11 mouse cellular contexts compared by ENCODE assay signal in the genomic region with DNA sequence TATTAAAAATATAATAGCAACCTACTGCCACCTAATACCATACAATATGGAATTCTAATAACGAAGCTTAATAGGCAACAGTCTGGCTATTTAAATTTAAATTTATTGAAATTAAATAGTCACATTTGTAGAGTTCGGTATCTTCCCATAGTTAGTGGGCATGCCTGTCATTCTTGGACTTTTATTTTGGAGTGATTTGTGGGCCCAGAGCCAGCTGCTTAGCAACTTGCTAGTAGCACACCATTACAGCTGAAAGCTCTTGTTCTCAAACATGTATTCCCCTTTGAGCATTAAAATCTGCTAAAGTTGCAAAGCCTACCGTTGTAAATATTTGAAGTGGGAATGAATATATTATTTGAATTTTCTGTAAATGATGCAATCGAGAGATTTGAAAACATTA.
DNase-seq lines count a peak whose midpoint lies in the region; ATAC-seq and TF ChIP-seq lines count a peak whose summit lies in the region.
"Had no signal": no experiment of that assay in that cellular context is flagged by ENCODE, and none has a peak within 500 bp of the region (broad histone marks: within the 10 kb centered on the region; RNA-seq: fewer than 3 reads in every experiment).

No protein-coding gene starts in this region.

- peak; percentile 2 for DNase-seq in gastrocnemius, adult 18-20 months (ENCODE audit: low spot score)
- no peak for DNase-seq in gastrocnemius, adult 8-10 months (ENCODE audit: low spot score in 2 of 2)
- peak; percentile 8 for DNase-seq in ovary, postnatal 14 days (ENCODE audit: low spot score)
- no peak for DNase-seq in ovary, postnatal 10 days (ENCODE audit: low spot score)
- peak; percentile 82 for DNase-seq in kidney, postnatal 10 days
- peak; percentile 52 for DNase-seq in retina, postnatal 1 day
- DNase-seq in stomach, postnatal 0 days (ENCODE audit: low spot score), result no peak
- no peak for DNase-seq in natural killer cell, adult 2 months (ENCODE audit: low spot score in 2 of 2)
- DNase-seq: cerebellum, postnatal 25 days had no signal

- H3K9ac ChIP-seq in stomach, postnatal 0 days (ENCODE audit: low read length), result no peak overlapping the region
- H3K9ac ChIP-seq: limb, embryonic 12.5 days; neural tube, embryonic 13.5 days had no signal

- TF ChIP-seq EP300 in stomach, postnatal 0 days (optimal IDR thresholded peaks at IDR 0.05), result no peak

- H3K9me3 ChIP-seq in stomach, postnatal 0 days (ENCODE audit: control insufficient read depth, low read length), result no peaks in the 10 kb centered on the region
- H3K9me3 ChIP-seq: limb, embryonic 12.5 days; neural tube, embryonic 13.5 days had no signal

- no peak overlapping the region for H3K27ac ChIP-seq in stomach, postnatal 0 days (replicated peaks)
- H3K27ac ChIP-seq: limb, embryonic 12.5 days; neural tube, embryonic 13.5 days had no signal

- H3K4me1 ChIP-seq in stomach, postnatal 0 days (replicated peaks; ENCODE audit: control insufficient read depth, insufficient read depth), result no peaks in the 10 kb centered on the region
- H3K4me1 ChIP-seq: limb, embryonic 12.5 days; neural tube, embryonic 13.5 days had no signal

- TF ChIP-seq CTCF in stomach, postnatal 0 days (IDR thresholded peaks at IDR 0.05; ENCODE audit: low read depth), result no peak

- H3K4me3 ChIP-seq in stomach, postnatal 0 days (ENCODE audit: low read depth, low read length), result no peak overlapping the region
- H3K4me3 ChIP-seq: limb, embryonic 12.5 days; neural tube, embryonic 13.5 days had no signal

- no peak for ATAC-seq in stomach, postnatal 0 days (ENCODE audit: low FRiP score, low TSS enrichment)

- H3K36me3 ChIP-seq in stomach, postnatal 0 days (ENCODE audit: control insufficient read depth, insufficient read depth, low read length), result no peaks in the 10 kb centered on the region
- H3K36me3 ChIP-seq: limb, embryonic 12.5 days; neural tube, embryonic 13.5 days had no signal

- 56% methylated on average over 4 of the region's 4 CpGs for WGBS in stomach, postnatal 0 days

- no peaks in the 10 kb centered on the region for H3K27me3 ChIP-seq in stomach, postnatal 0 days (ENCODE audit: control insufficient read depth, insufficient read depth, low read length)
- H3K27me3 ChIP-seq: limb, embryonic 12.5 days; neural tube, embryonic 13.5 days had no signal

- no peak overlapping the region for H3K4me2 ChIP-seq in stomach, postnatal 0 days (replicated peaks; ENCODE audit: low read depth)
- H3K4me2 ChIP-seq: limb, embryonic 12.5 days; neural tube, embryonic 13.5 days had no signal

Comparison
In these comparisons a context has a peak if more than half of its experiments do, and no peak if none do; other contexts are left out.
1. DNase-seq: peak in gastrocnemius, adult 18-20 months (single experiment), ovary, postnatal 14 days (single experiment), kidney, postnatal 10 days (single experiment) and retina, postnatal 1 day (single experiment); none in gastrocnemius, adult 8-10 months (0 of 2), ovary, postnatal 10 days (single experiment), stomach, postnatal 0 days (single experiment) and natural killer cell, adult 2 months (0 of 2).